17 mouse cellular contexts compared by ENCODE assay signal in genomic region chr5:90611996-90612611, GRCm38 (mm10). TPM values are rescaled to one million over a fixed set of nuclear protein-coding genes. Genes with fewer than 3 reads are reported as not detected.
DNase-seq lines count a peak whose midpoint lies in the region; ATAC-seq and TF ChIP-seq lines count a peak whose summit lies in the region.
"Had no signal": no experiment of that assay in that cellular context is flagged by ENCODE, and none has a peak within 500 bp of the region (broad histone marks: within the 10 kb centered on the region; RNA-seq: fewer than 3 reads in every experiment).

No protein-coding gene starts in this region.

- H3K9me3 ChIP-seq in kidney, embryonic 16.5 days (ENCODE audit: low read length), result no peaks in the 10 kb centered on the region
- H3K9me3 ChIP-seq: heart, embryonic 12.5 days; kidney, embryonic 15.5 days; limb, embryonic 12.5 days had no signal

- no peak for TF ChIP-seq POLR2A in bone marrow macrophage, adult 2 months (IDR thresholded peaks at IDR 0.05; ENCODE audit: borderline replicate concordance, low read depth, low read length)

- no peak for TF ChIP-seq CTCF in bone marrow macrophage, adult 2 months (IDR thresholded peaks at IDR 0.05; ENCODE audit: low read depth, low read length)

- ATAC-seq in megakaryocyte, adult 5-6 weeks (ENCODE audit: poor library complexity, severe bottlenecking), result peak; percentile 88
- ATAC-seq in kidney, embryonic 16.5 days (ENCODE audit: low FRiP score, low TSS enrichment), result no peak

- H3K27me3 ChIP-seq in kidney, embryonic 16.5 days (ENCODE audit: insufficient read depth, low read length), result no peaks in the 10 kb centered on the region
- H3K27me3 ChIP-seq: heart, embryonic 12.5 days; kidney, embryonic 15.5 days; limb, embryonic 12.5 days had no signal

- H3K9ac ChIP-seq in kidney, embryonic 16.5 days (replicated peaks; ENCODE audit: low read length), result no peak overlapping the region
- H3K9ac ChIP-seq: heart, embryonic 12.5 days; kidney, embryonic 15.5 days; limb, embryonic 12.5 days had no signal

- H3K36me3 ChIP-seq in kidney, embryonic 16.5 days (ENCODE audit: insufficient read depth, low read length), result no peaks in the 10 kb centered on the region
- H3K36me3 ChIP-seq: heart, embryonic 12.5 days; kidney, embryonic 15.5 days; limb, embryonic 12.5 days had no signal

- H3K4me2 ChIP-seq in kidney, embryonic 16.5 days (replicated peaks; ENCODE audit: low read depth, low read length), result no peak overlapping the region
- H3K4me2 ChIP-seq: heart, embryonic 12.5 days; kidney, embryonic 15.5 days; limb, embryonic 12.5 days had no signal

- H3K4me3 ChIP-seq in bone marrow macrophage, adult 2 months (ENCODE audit: insufficient read depth, low read length), result no peak overlapping the region
- H3K4me3 ChIP-seq in kidney, embryonic 16.5 days (ENCODE audit: low read length), result no peak overlapping the region
- H3K4me3 ChIP-seq: gastrocnemius, adult 2 months; heart, embryonic 12.5 days; kidney, embryonic 15.5 days; limb, embryonic 12.5 days had no signal

- DNase-seq in spleen, postnatal 36 days (ENCODE audit: low spot score in 2 of 2), result peak; percentile 35 to 57
- no peak for DNase-seq in spleen, postnatal 14 days (ENCODE audit: low spot score in 2 of 2)
- no peak for DNase-seq in T-cell, adult 2 months (ENCODE audit: low spot score)
- no peak for DNase-seq in frontal cortex, adult 2 months (ENCODE audit: extremely low spot score in 1 of 2, low spot score in 1 of 2)
- DNase-seq in kidney, postnatal 25 days, result no peak
- DNase-seq: cerebellum, adult 2 months; embryo, embryonic 11 days; gastrocnemius, adult 2 months; layer of hippocampus, postnatal 36 days; thymus, postnatal 4 days had no signal

- peaks cover 26% of the 10 kb centered on the region for H3K4me1 ChIP-seq in bone marrow macrophage, adult 2 months (ENCODE audit: control insufficient read depth, insufficient read depth, low read length)
- no peaks in the 10 kb centered on the region for H3K4me1 ChIP-seq in kidney, embryonic 16.5 days (ENCODE audit: insufficient read depth, low read length)

- WGBS in kidney, embryonic 16.5 days, result 81% methylated on average over 6 of the region's 6 CpGs

- H3K27ac ChIP-seq in bone marrow macrophage, adult 2 months (ENCODE audit: insufficient read depth, low read depth, low read length), result 0 out of 2 replicates have a peak overlapping the region, but pooled peaks have one; percentile 31
- no peak overlapping the region for H3K27ac ChIP-seq in kidney, embryonic 16.5 days (ENCODE audit: low read length)
- H3K27ac ChIP-seq: gastrocnemius, adult 2 months; kidney, embryonic 15.5 days; limb, embryonic 12.5 days had no signal

RNA-seq across cellular contexts. Expression of gene Rassf6, which starts 28.4 kb away (rescaled TPM):
- polyA plus RNA-seq in bone marrow macrophage, adult 2 months (2012; ENCODE audit: insufficient read depth, insufficient read length, missing spikeins), result not detected in 2 replicates
- not detected in 2 replicates for total RNA-seq in megakaryocyte, adult 5-6 weeks (2015)
- total RNA-seq in megakaryocyte, adult 5-6 weeks (2017), result not detected in 2 replicates
- 18.1 and 18.9 TPM in 2 replicates for polyA plus RNA-seq in kidney, embryonic 16.5 days (2015; fragmentation: Nextera tagmentation; extraction: Ambion mirVana)
- polyA plus RNA-seq in frontal cortex, adult 2 months (2012; rRNA removed), result 0.32 and 0.34 TPM in 2 replicates
- total RNA-seq: gastrocnemius, adult 2 months had no signal

RNA-seq across cellular contexts. Expression of gene 5830473C10Rik, which starts 51.2 kb away (rescaled TPM):
- polyA plus RNA-seq in bone marrow macrophage, adult 2 months (2012; ENCODE audit: insufficient read depth, insufficient read length, missing spikeins), result not detected in 2 replicates
- not detected in 2 replicates for total RNA-seq in megakaryocyte, adult 5-6 weeks (2015)
- total RNA-seq in megakaryocyte, adult 5-6 weeks (2017), result not detected in 2 replicates
- polyA plus RNA-seq in kidney, embryonic 16.5 days (2015; fragmentation: Nextera tagmentation; extraction: Ambion mirVana), result 0.35 and 0.39 TPM in 2 replicates
- 0.04 and 0.10 TPM in 2 replicates for polyA plus RNA-seq in frontal cortex, adult 2 months (2012; rRNA removed)
- total RNA-seq: gastrocnemius, adult 2 months; hematopoietic stem cell, adult 5-6 weeks; layer of hippocampus, postnatal 36 days had no signal
- polyA plus RNA-seq: cerebellum, adult 2 months; heart, embryonic 12.5 days; limb, embryonic 12.5 days had no signal

Comparison
In these comparisons a context has a peak if more than half of its experiments do, and no peak if none do; other contexts are left out.
1. DNase-seq: peak in spleen, postnatal 36 days (2 of 2); none in spleen, postnatal 14 days (0 of 2), T-cell, adult 2 months (single experiment), frontal cortex, adult 2 months (0 of 2) and kidney, postnatal 25 days (0 of 2).
2. RNA of gene Rassf6, which starts 28.4 kb away (polyA plus RNA-seq): 18.1 to 18.9 TPM in kidney, embryonic 16.5 days; 0.32 to 0.34 TPM in frontal cortex, adult 2 months and not detected in bone marrow macrophage, adult 2 months; every median in the first group is over 10 times any median in the second.